Mouse (Mus musculus) adrenal gland (tissue): ENCODE data around the gene Cyp2s1.
"Not testable (repeated sequence)": the region's sequence is repeated elsewhere in the genome, so short reads cannot be mapped to it uniquely, and the experiment has no call there.

Experiments used
- intact Hi-C: fragments of 180-260 bp; cut with DNase I; formaldehyde crosslinking; loops from one replicate; pipeline ENCODE4 v1.15.1; 2025

Cyp2s1 gene

GRCm38 (mm10) chr7:25814711-25815110, 2.0 kb downstream of the Cyp2s1 start:
- intact Hi-C loops: no loop called here

DNA sequence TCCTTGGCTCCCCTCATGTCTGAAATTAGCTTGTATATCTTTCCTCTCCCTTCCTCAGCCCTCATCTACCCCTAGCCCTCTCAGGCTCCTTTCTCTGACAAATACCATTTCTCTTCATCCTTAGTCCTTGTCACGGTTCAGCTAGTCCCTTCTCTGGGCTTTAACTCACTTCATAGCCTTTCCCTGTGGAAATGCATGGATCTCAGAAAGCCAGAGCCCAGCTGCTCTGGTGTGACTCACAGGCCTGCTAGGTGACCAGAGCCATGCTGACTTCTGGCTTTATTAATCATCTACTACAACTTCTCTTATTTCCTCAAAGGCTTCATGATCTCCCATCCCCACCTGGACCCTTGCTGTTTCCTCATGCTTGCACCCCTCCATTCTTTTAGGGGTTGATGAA, 4.5 kb downstream of the Cyp2s1 start:
- intact Hi-C loops: no loop called here

GRCm38 (mm10) chr7:25811716-25812115, 5.0 kb downstream of the Cyp2s1 start:
- intact Hi-C loops: no loop called here

GRCm38 (mm10) chr7:25805631-25806343, 10.9 kb downstream of the Cyp2s1 start:
- intact Hi-C loops: loop anchor here (1.0 to 2.0 kb wide), 2 partner anchors 45 to 49 kb away; no protein-coding TSS in a partner anchor

DNA sequence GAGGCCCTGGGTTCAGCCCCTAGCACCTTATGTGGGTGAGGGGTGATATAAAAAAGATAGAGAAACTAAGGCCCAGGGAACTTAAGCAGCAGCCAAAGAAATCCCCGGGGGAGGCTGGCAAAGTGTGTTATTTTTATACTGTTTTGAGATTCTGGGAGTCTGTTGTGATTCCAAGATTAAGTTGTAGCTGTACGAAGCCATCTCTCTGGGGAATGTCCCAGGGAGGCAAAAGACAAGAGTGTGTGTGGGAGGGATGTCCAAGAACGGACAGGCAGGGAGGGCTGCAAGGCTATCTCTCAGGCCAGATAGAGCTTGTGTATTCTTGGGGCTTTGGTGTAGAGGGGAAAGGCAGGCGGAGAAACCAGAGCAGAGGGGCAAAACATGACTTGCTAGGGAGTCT, 11.9 kb downstream of the Cyp2s1 start:
- intact Hi-C loops: loop anchor here (1.0 to 2.0 kb wide), 2 partner anchors 44 to 48 kb away; no protein-coding TSS in a partner anchor

- intact Hi-C loops: no loop called here
Measured at GRCm38 (mm10) chr7:25803460-25803859, 13.3 kb downstream of the Cyp2s1 start.

- intact Hi-C loops: no loop called here
Measured at GRCm38 (mm10) chr7:25802241-25803125, 14.2 kb downstream of the Cyp2s1 start.

DNA sequence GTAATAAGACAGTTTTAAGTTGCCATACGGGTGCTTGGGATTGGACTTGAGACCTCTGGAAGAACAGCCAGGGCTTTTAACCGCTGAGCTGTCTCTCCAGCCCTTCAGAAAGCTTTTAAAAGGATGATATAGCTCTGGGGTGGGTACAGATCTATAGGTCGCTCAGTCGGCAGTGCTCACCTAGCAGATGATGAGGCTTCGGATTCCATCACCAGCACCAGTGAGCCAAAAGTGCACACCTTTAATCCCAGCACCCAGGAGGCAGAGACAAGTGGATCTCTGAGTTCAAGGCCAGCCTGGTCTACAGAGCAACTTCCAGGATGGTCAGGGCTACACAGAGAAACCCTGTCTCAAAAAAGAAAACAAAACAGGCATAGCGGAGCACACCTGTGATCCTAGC, 15.7 kb downstream of the Cyp2s1 start:
- intact Hi-C loops: no loop called here

- intact Hi-C loops: no loop called here
Measured at GRCm38 (mm10) chr7:25799369-25799768, 17.3 kb downstream of the Cyp2s1 start.

DNA sequence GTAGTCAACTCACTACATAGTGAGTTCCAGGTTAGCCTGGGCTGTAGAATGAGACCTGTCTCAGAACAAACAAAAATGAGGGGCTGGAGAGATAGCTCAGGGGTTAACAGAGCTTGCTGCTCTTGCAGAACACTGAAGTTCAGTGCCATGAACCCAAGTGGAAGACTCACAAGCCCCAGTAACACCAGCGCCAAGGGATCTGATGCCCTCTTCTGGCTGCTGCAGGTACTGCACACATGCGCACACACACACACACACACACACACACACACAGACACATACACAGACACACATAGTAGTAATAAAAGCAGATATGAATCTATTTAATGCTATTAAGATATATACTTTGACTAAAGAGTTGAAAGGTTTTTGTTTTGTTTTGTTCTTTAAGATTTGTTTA, 18.2 kb downstream of the Cyp2s1 start:
- intact Hi-C loops: no loop called here

DNA sequence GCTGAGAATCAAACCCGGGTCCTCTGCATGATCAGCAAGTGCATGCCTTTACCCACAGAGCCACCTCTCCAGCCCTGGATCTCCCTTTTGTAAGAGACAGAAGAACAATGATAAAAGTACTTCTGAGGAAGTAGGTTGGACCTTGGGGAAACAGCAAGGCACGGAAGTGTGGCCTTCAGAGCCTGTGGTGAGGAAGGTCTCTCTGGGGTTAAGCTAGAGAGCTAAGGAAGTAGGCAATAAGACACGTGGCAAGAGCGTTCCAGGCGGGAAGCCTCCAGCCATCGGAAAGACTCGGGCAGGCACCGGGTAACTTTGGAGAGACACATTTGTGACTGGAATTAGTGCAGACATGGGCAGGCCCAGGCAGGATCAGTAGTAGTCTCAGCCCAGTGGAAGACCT, 21.9 kb downstream of the Cyp2s1 start:
- intact Hi-C loops: no loop called here

DNA sequence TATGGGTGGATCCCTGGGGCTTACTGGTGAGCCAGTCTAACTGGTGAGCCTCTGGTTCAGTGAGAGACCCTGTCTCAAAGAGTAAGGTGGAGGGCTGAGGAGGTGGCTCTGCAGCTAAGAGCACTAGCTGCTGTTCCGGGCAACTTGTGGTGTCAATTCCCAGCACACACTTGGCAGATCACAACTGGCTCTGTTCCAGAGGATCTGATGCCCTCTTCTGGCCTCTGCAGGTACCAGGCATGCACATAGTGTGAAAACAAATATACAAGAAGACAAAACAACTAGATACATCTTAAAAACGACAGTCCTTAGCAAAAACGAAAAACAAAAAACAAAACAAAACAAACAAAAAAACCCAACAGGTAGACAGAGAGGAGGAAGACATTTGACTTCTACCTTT, 23.0 kb downstream of the Cyp2s1 start:
- intact Hi-C loops: no loop called here

GRCm38 (mm10) chr7:25792966-25793365, 23.7 kb downstream of the Cyp2s1 start:
- intact Hi-C loops: not testable (repeated sequence)

DNA sequence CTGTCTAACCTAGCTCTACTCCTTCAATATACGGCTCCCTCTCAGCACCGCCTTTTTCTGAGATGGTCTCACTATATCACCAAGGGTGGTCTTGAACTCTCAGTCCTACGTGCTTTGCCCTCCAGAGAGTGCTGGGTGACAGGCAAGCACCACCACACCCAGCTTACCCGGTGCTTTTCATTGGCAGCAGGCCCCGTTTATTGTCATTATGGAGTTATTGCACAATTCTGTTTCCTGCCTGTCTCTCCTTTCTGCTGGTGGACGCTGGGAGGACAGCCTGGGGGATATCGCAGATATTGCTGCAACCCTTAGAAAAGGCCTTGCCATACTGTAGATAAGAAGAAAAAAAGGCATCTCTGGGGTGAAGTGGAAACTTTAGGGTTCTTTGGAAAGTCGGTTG, 26.1 kb downstream of the Cyp2s1 start:
- intact Hi-C loops: no loop called here

GRCm38 (mm10) chr7:25789129-25789440, 27.6 kb downstream of the Cyp2s1 start:
- intact Hi-C loops: no loop called here

- intact Hi-C loops: no loop called here
Measured at GRCm38 (mm10) chr7:25788220-25789128, 28.2 kb downstream of the Cyp2s1 start, which contains the start of gene Axl. Gene Axl, minus strand, starts transcription at chr7:25788705.

DNA sequence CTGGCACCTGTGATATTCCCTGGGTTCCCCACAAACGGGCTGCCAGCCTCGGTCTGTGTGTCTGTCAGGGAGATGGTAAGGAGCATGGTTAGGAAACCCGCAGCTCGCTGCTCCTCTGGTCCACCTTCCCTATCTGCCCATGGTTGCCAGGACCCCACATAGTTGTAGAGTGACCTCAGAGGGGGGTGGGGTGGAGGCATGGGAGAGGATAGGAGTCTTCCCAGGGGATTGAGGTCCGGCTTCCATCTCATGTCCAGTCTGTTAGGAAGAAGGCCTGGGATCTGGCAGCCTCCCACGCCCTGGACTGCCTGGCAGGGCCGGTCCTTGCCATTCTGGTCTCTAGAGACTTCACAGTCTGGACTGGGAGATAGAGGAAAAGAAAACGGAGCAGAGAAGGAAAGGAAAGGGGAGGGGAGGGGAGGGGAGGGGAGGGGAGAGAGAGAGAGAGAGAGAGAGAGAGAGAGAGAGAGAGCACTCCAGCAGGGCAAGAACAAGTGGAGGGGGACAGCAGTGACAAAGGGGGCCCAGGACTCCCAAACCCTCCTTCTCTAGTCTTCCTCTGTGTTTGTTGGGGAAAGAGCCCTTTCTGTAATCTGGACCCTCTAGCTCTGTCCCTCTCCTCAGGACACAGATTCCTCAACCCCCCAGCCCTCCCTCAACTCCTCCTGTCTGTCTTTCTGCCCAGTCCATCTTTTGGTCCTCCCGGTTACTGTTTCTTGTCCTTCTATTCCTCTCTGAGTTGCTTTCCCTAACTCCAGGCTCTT, 29.1 kb downstream of the Cyp2s1 start:
- intact Hi-C loops: no loop called here

DNA sequence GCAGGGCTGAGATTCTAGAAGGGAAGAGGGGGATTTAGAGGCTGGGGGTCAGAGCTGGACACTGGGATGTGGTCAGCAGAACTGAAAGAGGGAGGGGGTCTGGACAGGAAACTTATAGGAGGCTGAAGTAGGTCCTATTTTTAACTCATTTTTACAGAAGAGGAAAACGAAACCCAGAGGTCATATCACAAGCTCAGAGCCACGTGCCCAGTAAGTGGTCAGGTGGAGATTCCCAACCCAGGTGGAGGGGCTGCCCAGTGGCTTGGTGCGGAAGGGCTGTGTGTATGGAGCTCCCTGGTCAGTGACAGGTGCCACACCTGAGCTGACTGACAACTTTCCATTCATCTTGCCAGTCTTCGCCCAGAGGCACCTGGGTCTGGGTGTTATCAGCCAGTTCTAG, 29.7 kb downstream of the Cyp2s1 start:
- intact Hi-C loops: no loop called here

GRCm38 (mm10) chr7:25785752-25786151, 31.0 kb downstream of the Cyp2s1 start:
- intact Hi-C loops: no loop called here

- intact Hi-C loops: no loop called here
Measured at GRCm38 (mm10) chr7:25784808-25785207, 31.9 kb downstream of the Cyp2s1 start.

- intact Hi-C loops: no loop called here
Measured at GRCm38 (mm10) chr7:25783746-25784145, 33.0 kb downstream of the Cyp2s1 start.
